Mouse (Mus musculus) layer of hippocampus, adult 8-10 months (tissue): ENCODE measurements around the gene Fam124a. TPM values are rescaled to one million over a fixed set of nuclear protein-coding genes. Genes with fewer than 3 reads are reported as not detected.
"Not testable (repeated sequence)": the region's sequence is repeated elsewhere in the genome, so short reads cannot be mapped to it uniquely, and the experiment has no call there.

ENCODE experiments used
- DNase-seq, 2 experiments: peaks; one replicate each; pipeline ENCODE4 v3.0.0; 2022; ENCODE audit warnings: low spot score in 2 of 2
- total RNA-seq, 4 experiments: library from RNA; stranded (reverse); gene quantifications; 2 replicates each; pipeline ENCODE4 v1.2.4; 2022

Fam124a gene
- total RNA-seq, 4 experiments from 2014 or later: 12.8 to 15.6 (median 13.7) TPM

- no peak for DNase-seq
These were observed 19.4 kb downstream of the Fam124a start for GRCm38 (mm10) chr14:62574906-62575305.

GRCm38 (mm10) chr14:62575862-62576261 is 20.3 kb downstream of the Fam124a start:
- DNase-seq: peak in 1 of 2 experiments; percentile 40

GRCm38 (mm10) chr14:62580945-62581344 is 25.4 kb downstream of the Fam124a start:
- no peak for DNase-seq

DNA sequence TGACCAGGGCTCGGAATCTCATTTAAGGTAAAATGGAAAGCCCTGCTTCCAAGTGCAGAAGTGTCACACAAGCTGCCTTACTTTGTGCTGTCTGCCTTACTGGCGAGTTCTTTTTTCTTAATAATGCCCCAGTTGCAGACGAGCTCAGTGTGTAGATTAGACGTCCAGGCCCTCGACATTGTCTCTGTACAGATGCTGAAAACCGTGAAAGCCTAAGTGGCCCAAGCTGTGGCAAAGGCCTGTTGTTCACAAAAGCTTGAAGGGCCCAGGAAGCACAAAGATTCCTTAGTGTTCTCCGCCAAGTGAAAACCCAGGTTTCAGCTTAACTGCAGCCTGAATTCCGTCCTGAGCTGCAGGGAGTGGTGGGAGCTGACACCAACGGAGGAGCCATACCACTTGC is 26.2 kb downstream of the Fam124a start:
- DNase-seq: no peak

GRCm38 (mm10) chr14:62584637-62585036 is 29.1 kb downstream of the Fam124a start:
- no peak for DNase-seq

DNA sequence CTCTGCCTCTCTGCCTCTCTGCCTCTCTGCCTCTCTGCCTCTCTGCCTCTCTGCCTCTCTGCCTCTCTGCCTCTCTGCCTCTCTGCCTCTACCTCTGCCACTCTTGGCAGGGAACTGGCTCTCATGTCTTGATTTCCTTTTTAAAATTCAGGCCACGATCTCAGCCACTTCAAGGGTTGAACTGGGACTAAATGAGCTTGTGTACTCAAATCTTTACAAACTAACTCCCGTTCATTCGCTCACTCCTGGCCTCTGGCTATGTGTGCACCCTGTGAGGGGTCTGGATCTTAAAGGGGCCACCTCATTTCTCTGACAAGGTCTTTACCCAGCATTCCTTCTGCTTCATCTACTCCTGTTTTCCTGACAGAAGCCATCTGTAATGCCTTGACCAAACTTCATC is 29.8 kb downstream of the Fam124a start:
- peak in 1 of 2 experiments; percentile 54 for DNase-seq

DNA sequence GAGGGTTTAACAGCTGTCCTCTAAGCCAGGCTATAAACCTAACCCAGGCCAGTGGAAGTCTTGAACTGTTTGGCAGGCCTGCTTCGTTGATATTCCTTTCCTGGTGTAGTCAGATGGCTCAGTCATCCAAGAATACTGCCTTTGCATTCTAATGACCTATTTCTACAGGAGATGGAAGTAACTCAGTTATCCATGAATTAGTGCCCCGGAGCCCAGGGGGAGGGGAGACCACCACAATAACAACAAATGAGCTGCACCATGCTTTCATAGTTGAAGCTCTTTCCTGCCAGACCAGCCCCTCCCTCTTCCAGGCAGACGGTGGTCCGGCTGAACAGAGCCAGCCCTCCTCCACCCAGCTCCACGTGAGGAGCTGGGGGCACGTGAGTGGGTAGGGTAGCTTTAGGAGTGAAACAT is 44.6 kb downstream of the Fam124a start:
- no peak for DNase-seq

DNA sequence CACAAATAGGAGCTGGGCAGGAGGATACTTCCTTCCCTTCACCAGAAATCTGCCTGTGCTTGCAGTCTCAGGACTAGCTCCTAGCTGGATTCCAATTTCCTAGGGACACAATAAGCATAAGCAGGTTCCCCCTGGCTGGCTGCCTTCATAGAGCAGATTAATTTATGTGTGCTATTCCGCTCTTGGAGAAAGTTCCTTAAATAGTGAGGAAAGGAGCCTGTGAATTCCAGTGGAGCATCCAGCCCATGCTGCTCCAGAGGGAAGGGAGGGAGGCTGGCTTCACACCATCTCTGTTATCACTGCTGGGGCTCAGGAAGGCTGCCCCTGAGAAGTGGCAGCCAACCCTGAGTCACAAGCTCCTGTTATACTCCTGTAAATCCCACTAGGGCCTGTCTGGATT is 46.7 kb downstream of the Fam124a start:
- peak in 1 of 2 experiments; percentile 32 for DNase-seq

GRCm38 (mm10) chr14:62602869-62603268 is 47.3 kb downstream of the Fam124a start:
- DNase-seq: no peak

- peak in 1 of 2 experiments; percentile 42 for DNase-seq
These were observed 52.3 kb downstream of the Fam124a start for GRCm38 (mm10) chr14:62607791-62608196.

- DNase-seq: no peak
These were observed 54.4 kb downstream of the Fam124a start for GRCm38 (mm10) chr14:62609904-62610303.

GRCm38 (mm10) chr14:62622393-62622792 is 66.9 kb downstream of the Fam124a start:
- DNase-seq: peak in 1 of 2 experiments; percentile 27

- no peak for DNase-seq
These were observed 72.4 kb downstream of the Fam124a start for GRCm38 (mm10) chr14:62627951-62628350.

DNA sequence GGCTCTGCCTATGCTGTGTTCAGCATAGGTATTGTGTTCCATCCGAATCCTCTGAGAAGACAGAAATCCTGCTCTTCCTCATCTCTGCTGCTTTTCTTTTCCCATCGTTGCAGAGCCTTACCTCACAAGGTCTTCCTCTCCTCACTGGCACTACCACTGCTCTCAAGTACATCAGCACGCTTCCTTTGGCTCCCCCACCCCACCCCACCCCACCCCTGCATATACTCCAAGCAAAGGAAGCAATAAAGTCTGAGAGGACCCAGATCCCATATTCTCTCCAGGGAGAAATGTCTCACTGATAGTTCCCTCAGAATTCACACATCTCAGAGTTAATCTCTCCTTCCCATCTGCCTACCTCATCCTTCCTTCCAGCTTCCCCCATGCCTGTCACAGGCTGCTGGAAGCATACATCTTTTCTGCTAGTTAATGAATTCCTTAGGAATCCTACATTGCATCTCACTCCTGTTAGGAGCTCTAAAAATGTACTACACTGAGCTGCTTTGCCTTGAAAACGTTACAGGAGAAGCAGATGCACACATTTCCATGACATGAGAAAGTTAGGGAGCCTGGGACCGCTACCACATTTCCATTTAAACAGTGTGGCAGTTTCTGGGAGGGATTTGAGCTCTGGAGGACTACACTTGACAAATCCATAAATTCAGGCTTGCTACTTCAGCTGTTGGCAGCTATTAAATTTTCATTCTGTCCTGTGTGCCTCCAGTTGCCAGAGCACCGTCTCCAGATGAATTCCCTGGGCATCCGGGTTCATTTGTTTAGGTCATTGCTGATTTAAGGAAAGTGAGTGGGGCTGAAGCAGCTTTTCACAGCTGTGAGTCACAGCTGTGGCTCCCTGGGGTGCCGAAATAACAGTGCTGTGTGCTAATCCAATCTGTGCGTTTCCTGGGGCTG is 82.2 kb downstream of the Fam124a start:
- DNase-seq: peak; percentile 12 to 19

DNA sequence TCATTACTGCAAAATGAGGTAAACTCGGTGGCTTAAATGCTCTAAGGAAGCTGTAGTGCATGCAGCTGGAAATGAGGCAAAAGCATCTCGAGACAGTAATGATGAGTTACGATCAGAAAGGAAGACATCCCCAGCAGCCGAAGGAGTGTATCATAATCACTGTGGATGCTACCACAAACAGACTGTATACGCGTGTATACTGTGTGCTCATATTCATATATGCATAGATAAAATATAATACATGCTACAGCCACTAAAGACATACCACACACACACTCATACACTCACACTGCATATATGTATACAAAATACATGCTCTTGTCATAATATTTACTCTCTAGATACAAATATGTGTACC is 82.8 kb downstream of the Fam124a start:
- DNase-seq: no peak

DNA sequence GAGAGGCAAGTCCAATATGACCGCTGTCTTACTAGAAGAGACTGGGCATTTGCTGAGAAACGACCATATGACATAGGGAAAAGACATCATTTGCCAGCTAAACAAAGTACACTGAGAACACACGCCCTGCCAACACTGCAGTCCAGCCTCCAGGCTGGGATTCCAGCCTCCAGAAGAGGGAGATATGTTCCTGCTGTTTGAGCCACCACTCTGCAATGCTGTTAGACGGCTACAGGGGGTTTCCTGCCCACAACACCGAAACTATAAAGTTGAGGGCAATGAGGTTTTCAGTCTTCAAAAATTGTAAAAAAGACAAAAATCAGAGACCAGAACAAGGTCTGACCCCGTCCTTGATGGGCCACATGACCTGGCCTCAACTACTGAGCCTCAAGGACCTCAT is 83.6 kb downstream of the Fam124a start:
- DNase-seq: no peak

DNA sequence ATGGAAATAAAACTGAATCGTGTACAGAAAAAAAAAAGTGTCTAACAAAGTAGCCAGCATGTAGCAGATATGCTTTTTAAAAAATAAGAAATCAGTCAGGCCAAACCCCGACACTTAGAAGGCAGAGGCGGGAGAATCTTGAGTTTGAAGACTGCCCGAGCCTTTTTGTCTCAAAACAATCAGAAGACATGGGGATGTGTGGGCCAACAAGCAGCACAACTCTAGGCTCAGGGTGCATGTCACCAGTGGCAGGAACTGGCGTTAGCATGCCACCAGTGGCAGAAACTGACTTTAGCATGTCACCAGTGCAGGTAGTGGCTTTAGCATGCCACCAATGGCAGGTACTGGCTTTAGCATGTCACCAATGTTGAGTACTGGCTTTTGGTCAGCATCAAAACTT is 84.0 kb downstream of the Fam124a start:
- no peak for DNase-seq

- no peak for DNase-seq
These were observed 84.9 kb downstream of the Fam124a start for GRCm38 (mm10) chr14:62640396-62640795.

GRCm38 (mm10) chr14:62642368-62642767 is 86.8 kb downstream of the Fam124a start:
- not testable (repeated sequence) for DNase-seq

- DNase-seq: no peak
These were observed 92.9 kb downstream of the Fam124a start for GRCm38 (mm10) chr14:62648405-62648804.

- no peak for DNase-seq
These were observed 94.8 kb downstream of the Fam124a start for GRCm38 (mm10) chr14:62650376-62650775.

DNA sequence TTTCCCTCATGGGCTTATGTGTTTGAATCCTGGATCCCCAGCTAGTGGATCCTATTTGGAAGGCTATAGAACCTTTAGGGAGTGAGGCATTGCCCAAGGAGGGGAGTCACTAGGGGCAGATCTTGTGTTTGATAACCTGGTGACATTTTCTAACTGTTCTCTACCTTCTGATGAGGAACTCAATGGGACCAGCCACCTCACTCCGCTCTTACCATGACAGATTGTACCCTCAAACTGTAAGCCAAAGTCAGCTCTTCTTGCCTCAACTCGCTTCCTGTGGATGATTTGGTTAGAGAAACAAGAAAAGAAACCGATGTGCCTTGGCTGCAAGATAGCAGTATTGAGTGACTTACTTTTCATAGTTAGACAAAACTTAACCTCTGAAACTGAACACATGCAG is 96.2 kb downstream of the Fam124a start:
- DNase-seq: no peak

- DNase-seq: no peak
These were observed 100.5 kb downstream of the Fam124a start for GRCm38 (mm10) chr14:62655996-62656395.
